8 mouse cellular contexts compared by ENCODE assay signal in the genomic region with DNA sequence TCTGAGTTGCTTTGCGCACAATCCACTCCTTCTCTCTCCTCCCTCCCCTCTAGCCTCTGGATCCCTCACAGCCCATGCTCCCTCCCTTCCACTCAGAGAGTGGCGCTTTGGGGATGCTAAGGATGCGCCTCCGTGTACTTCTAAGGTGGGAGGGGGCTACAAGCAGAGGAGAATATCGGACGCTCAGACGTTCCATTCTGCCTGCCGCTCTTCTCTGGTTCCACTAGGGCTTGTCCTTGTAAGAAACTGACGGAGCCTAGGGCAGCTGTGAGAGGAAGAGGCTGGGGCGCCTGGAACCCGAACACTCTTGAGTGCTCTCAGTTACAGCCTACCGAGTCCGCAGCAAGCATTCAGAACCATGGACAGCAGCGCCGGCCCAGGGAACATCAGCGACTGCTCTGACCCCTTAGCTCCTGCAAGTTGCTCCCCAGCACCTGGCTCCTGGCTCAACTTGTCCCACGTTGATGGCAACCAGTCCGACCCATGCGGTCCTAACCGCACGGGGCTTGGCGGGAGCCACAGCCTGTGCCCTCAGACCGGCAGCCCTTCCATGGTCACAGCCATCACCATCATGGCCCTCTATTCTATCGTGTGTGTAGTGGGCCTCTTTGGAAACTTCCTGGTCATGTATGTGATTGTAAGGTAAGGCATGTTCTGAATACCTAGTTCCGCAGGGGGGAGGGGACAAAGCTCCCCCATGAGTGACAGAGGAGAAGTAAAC. TPM values are rescaled to one million over a fixed set of nuclear protein-coding genes. Genes with fewer than 3 reads are reported as not detected.
DNase-seq lines count a peak whose midpoint lies in the region; ATAC-seq and TF ChIP-seq lines count a peak whose summit lies in the region.

No protein-coding gene starts in this region.

- no peaks in the 10 kb centered on the region for H3K36me3 ChIP-seq in forebrain, embryonic 14.5 days (ENCODE audit: control insufficient read depth, insufficient read depth, low read length)
- no peaks in the 10 kb centered on the region for H3K36me3 ChIP-seq in intestine, embryonic 16.5 days (ENCODE audit: control insufficient read depth, insufficient read depth, low read length)

- ATAC-seq in forebrain, embryonic 14.5 days = peak; percentile 75
- 0 out of 2 replicates have a peak, but pooled peaks have one; percentile 48 for ATAC-seq in intestine, embryonic 16.5 days
- ATAC-seq in megakaryocyte progenitor cell, adult 5-6 weeks (replicated peaks; ENCODE audit: poor library complexity) = peak; percentile 68

- peak overlapping the region; percentile 21 for H3K4me3 ChIP-seq in forebrain, embryonic 14.5 days (ENCODE audit: low read depth, low read length)
- no peak overlapping the region for H3K4me3 ChIP-seq in intestine, embryonic 16.5 days (ENCODE audit: low read length)
- H3K4me3 ChIP-seq in gastrocnemius, adult 2 months = no peak overlapping the region

- peak; percentile 2 to 3 for DNase-seq in layer of hippocampus, postnatal 36 days
- no peak for DNase-seq in layer of hippocampus, adult 11-12 months (ENCODE audit: low spot score)
- peak; percentile 27 for DNase-seq in adrenal gland, adult 2 months
- DNase-seq in forebrain, embryonic 14.5 days (ENCODE audit: low spot score) = peak; percentile 34
- peak; percentile 33 for DNase-seq in right cerebral cortex, postnatal 10 days (ENCODE audit: low spot score in 2 of 2)
- DNase-seq in gastrocnemius, adult 2 months = no peak

- no peaks in the 10 kb centered on the region for H3K4me1 ChIP-seq in forebrain, embryonic 14.5 days (ENCODE audit: control insufficient read depth, insufficient read depth, low read length)
- no peaks in the 10 kb centered on the region for H3K4me1 ChIP-seq in intestine, embryonic 16.5 days (ENCODE audit: control insufficient read depth, insufficient read depth, low read length)

- no peaks in the 10 kb centered on the region for H3K9me3 ChIP-seq in forebrain, embryonic 14.5 days (replicated peaks; ENCODE audit: control insufficient read depth, low read length)
- H3K9me3 ChIP-seq in intestine, embryonic 16.5 days (ENCODE audit: control insufficient read depth, low read length) = no peaks in the 10 kb centered on the region

- WGBS in forebrain, embryonic 14.5 days = 3% methylated on average over 25 of the region's 25 CpGs
- 3% methylated on average over 25 of the region's 25 CpGs for WGBS in intestine, embryonic 16.5 days

- H3K27me3 ChIP-seq in forebrain, embryonic 14.5 days (replicated peaks; ENCODE audit: control insufficient read depth, insufficient read depth, low read length) = 0 out of 2 replicates have a peak, but pooled peaks cover 4% of the 10 kb centered on the region
- H3K27me3 ChIP-seq in intestine, embryonic 16.5 days (replicated peaks; ENCODE audit: control insufficient read depth, insufficient read depth, low read length) = no peaks in the 10 kb centered on the region

- H3K9ac ChIP-seq in forebrain, embryonic 14.5 days (ENCODE audit: low read length) = peak overlapping the region; percentile 35
- no peak overlapping the region for H3K9ac ChIP-seq in intestine, embryonic 16.5 days (ENCODE audit: low read depth, low read length)

- TF ChIP-seq CTCF in gastrocnemius, adult 2 months (IDR thresholded peaks at IDR 0.05) = no peak

- peak overlapping the region; percentile 49 for H3K4me2 ChIP-seq in forebrain, embryonic 14.5 days (ENCODE audit: low read length)
- H3K4me2 ChIP-seq in intestine, embryonic 16.5 days (ENCODE audit: low read depth, low read length) = no peak overlapping the region

- H3K27ac ChIP-seq in forebrain, embryonic 14.5 days (ENCODE audit: low read depth, low read length) = no peak overlapping the region
- no peak overlapping the region for H3K27ac ChIP-seq in intestine, embryonic 16.5 days (ENCODE audit: low read length)
- H3K27ac ChIP-seq in gastrocnemius, adult 2 months = no peak overlapping the region

- intact Hi-C loops in gastrocnemius, adult 2 months (cut with DNase I) = no loop called here

RNA-seq across cellular contexts. Expression of gene Gm10945, which starts 27.1 kb away (rescaled TPM):
- total RNA-seq in layer of hippocampus, postnatal 36 days (2021) = not detected
- not detected for total RNA-seq in adrenal gland, adult 2 months (2021)
- not detected in 2 replicates for polyA plus RNA-seq in adrenal gland, adult 2 months (2012; rRNA removed)
- not detected in 2 replicates for polyA plus RNA-seq in forebrain, embryonic 14.5 days (2014; fragmentation: Nextera tagmentation; extraction: Ambion mirVana)
- polyA plus RNA-seq in intestine, embryonic 16.5 days (2015; fragmentation: Nextera tagmentation; extraction: Ambion mirVana) = not detected in 2 replicates
- not detected in 2 replicates for total RNA-seq in megakaryocyte progenitor cell, adult 5-6 weeks (2015)
- not detected in 2 replicates for total RNA-seq in megakaryocyte progenitor cell, adult 5-6 weeks (2017)
- not detected for total RNA-seq in gastrocnemius, adult 2 months (2021)

RNA-seq across cellular contexts. Expression of gene Oprm1, which starts 30.4 kb away (rescaled TPM):
- 1 to 10 TPM; 4.2 to 7.9 TPM for total RNA-seq in layer of hippocampus, postnatal 36 days (2021)
- under 1 TPM; 0.79 to 0.86 TPM for total RNA-seq in adrenal gland, adult 2 months (2021)
- 0.21 TPM in 1 of 2 replicates, not detected in the other for polyA plus RNA-seq in adrenal gland, adult 2 months (2012; rRNA removed)
- polyA plus RNA-seq in forebrain, embryonic 14.5 days (2014; fragmentation: Nextera tagmentation; extraction: Ambion mirVana) = 0.62 and 1.7 TPM in 2 replicates
- polyA plus RNA-seq in intestine, embryonic 16.5 days (2015; fragmentation: Nextera tagmentation; extraction: Ambion mirVana) = 0.24 and 0.28 TPM in 2 replicates
- not detected in 2 replicates for total RNA-seq in megakaryocyte progenitor cell, adult 5-6 weeks (2015)
- not detected in 2 replicates for total RNA-seq in megakaryocyte progenitor cell, adult 5-6 weeks (2017)
- not detected for total RNA-seq in gastrocnemius, adult 2 months (2021)

Comparison
In these comparisons a context has a peak if more than half of its experiments do, and no peak if none do; other contexts are left out.
1. DNase-seq: peak in layer of hippocampus, postnatal 36 days (2 of 2), adrenal gland, adult 2 months (single experiment), forebrain, embryonic 14.5 days (single experiment) and right cerebral cortex, postnatal 10 days (2 of 2); none in layer of hippocampus, adult 11-12 months (single experiment) and gastrocnemius, adult 2 months (single experiment).
2. Peak in every context shown above with its lines, with median percentiles within 50 percentile points of each other: ATAC-seq.